Mouse (Mus musculus): ENCODE data around the gene Pilrb1.

The Pilrb1 gene

DNA sequence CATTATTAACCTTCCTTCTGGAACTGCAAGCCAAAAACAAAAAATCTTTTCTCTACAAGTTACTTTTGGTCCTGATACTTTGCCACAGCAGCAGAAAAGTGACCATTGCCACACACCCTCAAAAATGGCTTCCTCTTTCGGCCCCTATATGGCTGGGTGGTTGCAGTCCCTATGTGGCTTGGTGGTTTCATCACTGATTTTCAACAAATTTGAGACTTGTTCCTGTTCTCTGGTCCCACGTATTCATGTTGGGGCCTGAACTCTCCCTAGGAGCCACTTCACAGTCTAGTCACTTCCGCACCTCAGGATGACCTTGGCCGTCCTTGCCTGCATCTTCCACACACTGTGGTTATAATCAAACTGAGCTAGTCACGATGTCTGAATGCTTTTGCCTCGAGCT is 29.2 kb downstream of the Pilrb1 start:
- peak in 1 of 2 experiments; percentile 39 for DNase-seq (ENCODE audit: low spot score in 2 of 2)

DNA sequence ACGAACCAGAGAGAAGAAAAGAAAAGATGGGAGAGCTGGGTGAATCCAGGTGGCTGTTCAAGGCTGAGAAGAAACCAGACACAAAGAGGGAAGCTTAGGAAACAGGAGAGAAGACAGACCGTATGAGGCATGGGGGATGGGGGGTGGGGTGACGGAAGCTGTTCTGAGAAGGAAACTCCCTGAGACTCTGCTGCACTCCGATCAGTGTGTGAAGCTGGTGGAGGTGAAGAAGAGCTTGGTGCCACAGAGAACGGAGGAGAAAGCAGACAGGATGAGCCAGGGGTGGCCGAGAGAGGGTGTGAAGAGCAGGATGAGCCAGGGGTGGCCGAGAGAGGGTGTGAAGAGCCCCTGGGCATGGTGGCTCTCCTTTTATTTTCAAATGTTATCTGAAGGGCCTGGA is 31.5 kb downstream of the Pilrb1 start:
- no peak for DNase-seq (ENCODE audit: low spot score in 2 of 2)

DNA sequence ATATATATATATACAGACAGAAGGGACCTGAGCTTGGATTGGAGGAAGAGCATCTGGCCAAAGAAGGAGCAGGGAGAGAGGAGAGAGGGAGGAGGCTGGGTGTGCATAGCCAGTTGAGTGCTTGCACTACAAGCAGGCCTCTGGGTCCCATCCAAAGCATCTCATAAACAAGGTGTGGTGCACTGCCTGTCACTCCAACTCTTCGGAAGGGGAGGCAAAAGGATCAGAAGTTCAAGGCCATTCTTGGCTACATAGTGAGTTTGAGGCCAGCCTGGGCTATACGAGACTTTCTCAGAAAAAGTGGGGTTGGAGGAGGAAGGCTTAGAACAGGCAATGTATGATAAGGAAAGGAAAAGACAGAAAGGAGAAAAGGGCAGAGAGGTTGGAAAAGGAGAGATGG is 31.9 kb downstream of the Pilrb1 start:
- DNase-seq (ENCODE audit: low spot score in 2 of 2) = no peak

DNA sequence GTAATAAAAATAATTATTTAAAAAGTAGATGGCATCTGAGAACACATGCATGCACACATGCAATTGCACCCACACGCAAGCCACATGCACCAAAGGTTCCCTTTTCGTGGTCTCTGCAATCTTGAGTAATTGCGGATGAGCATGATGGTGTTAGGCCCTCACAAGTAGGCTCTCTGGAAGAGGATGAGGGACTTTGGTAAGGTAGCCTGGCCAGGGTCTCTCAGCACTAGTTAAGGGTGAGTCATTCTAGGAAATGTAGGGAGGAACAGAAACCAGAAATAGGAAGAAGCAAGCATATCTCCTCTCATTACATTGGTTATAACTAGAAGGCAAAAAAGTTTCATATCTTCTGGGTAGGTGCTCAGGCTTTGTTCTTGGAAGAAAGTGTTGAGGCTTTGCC is 32.9 kb downstream of the Pilrb1 start:
- peak; percentile 14 to 36 for DNase-seq (ENCODE audit: low spot score in 2 of 2)

DNA sequence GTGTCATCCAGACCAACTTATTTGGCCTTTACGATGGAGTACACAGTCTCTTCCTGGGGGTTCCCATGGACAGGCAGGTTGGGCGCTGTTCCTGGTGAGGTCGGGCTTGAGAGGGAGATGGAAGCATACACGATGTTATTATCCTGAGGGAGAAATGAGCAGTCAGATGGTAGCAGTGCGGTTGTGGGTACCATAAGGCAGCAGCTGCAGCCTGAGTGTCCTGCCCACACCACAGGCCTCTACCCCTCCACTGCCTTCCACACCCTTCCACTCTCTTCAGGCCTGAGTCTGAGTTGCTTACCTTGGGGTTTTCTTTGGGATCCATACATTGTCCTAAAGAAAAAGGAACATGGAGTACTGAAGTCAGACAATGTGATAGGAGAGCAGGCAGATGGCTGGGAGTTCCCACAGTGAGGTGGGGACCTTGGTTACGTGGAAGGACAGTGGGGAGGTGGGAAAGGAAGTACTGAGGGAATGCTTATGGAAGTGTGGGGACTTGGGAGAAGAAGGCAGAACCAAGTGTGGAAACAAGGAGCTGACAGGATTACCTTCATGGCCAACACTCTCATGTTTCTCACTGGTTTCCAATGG is 34.4 kb downstream of the Pilrb1 start:
- no peak for DNase-seq (ENCODE audit: low spot score in 2 of 2)

DNA sequence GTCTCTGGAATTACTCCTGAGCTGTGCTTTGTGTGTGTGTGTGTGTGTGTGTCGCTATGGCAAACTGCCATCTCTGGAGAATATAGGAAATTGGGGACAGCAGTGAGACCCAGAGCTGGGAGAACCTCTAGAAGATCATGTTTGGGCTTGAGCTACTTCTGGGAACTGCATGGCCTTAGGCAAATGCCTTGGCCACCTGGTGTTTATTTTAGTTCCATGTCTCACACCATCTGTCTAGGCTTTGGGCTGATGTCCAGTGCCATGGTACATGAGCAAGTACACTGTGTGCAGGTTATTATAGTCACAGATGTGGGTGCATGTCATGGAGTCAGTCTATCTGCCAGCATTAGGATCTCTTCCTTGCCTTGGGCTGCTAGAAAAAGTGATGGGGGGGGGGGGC is 35.3 kb downstream of the Pilrb1 start:
- DNase-seq (ENCODE audit: low spot score in 2 of 2) = no peak

DNA sequence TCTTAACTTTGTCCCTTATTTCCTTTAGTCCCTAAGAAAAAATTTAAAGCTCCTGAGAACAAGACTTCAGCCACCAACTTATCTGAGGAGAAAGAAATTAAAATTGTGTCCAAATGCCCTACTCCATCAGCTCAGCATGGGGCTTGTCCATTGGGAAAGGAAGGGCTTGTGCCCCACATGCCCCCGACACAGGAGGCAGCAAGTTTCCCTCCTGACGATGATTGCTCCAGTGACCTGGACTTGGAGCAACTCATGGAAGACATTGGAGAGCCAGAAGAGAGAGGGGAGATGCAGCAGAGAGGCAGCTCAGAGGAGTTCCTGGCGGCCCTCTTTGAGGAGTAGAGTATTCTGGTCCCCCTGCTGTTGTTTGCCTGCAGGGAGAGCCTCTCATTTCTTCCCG is 35.8 kb downstream of the Pilrb1 start:
- no peak for DNase-seq (ENCODE audit: low spot score in 2 of 2)

DNA sequence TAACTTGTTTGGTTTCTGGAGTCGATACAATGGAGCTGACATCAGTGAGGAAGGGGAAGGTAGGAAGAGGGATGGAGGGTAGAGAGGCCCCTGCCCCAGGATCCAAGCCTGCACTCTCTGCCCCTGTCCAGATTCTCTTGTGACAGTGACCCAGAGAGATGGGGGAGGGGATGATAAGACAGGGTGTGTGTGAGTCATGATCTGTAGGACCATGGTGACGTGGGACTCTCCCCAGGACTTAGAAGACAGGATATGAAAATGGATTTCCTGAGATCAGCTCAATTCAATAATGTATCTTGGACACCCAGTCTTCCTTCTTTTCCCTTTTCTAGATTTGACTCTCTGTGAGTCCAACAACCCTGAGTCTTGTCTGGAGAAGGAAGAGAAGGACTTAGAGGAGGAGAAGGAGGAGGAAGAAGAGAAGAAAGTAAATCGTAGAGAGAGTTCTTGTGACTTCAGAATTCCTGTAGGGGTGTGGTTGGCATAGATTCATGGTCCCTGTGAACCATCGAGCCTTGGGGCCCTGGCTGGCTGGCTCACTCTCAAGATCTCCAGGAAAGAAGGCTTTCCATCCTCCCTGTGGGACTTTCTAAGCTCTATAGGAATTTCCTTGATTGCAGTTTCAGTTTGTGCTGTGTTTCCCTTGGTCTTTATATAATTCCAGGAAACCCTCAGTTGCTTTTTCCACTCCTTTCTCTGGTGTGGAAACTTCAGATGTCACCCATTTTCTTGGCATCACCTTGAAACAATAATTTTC is 40.3 kb downstream of the Pilrb1 start:
- DNase-seq (ENCODE audit: low spot score in 2 of 2) = no peak

DNA sequence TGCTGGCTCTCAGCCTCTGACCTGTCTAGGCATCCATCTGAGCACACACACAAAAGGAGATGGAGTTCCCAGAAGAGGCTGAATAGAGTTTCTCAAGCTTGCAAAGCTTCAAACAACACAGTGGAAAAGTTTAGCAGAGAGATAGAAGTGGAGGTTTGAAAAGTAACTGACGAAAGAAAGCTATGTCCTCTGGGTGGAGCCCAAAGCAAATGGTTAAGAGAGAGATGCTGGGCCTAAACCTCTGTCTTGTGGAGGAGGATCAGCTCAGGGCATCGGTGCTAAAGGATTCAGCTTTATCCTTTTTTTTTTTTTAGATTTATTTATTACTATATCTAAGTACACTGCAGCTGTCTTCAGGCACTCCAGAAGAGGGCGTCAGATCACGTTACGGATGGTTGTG is 49.6 kb downstream of the Pilrb1 start:
- no peak for DNase-seq (ENCODE audit: low spot score in 2 of 2)

DNA sequence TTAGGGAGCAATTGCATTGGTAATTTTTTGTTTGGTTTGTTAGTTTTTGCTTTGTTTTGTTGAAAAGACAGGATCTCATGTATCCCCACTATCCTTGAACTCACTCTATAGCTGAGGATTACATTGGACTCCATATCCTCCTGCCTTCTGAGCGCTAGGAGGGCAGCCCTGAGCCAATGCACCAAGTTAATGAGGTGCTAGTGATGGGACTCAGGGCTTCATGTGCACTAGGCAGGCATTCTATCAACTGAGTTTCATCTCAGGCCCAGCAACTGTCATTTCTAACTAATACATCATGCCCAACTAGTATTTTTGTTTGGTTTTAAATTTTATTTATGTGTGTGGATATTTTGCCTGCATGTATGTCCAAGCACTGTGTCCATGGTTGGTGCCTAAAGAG is 51.7 kb downstream of the Pilrb1 start:
- no peak for DNase-seq (ENCODE audit: low spot score in 2 of 2)
